Mouse (Mus musculus): ENCODE data around the gene D1Ertd622e. TPM values are rescaled to one million over a fixed set of nuclear protein-coding genes. Genes with fewer than 3 reads are reported as not detected.

The D1Ertd622e gene
- total RNA-seq (2023), result 71.5 to 84.8 TPM (median 78.3 TPM) in 4 replicates

DNA sequence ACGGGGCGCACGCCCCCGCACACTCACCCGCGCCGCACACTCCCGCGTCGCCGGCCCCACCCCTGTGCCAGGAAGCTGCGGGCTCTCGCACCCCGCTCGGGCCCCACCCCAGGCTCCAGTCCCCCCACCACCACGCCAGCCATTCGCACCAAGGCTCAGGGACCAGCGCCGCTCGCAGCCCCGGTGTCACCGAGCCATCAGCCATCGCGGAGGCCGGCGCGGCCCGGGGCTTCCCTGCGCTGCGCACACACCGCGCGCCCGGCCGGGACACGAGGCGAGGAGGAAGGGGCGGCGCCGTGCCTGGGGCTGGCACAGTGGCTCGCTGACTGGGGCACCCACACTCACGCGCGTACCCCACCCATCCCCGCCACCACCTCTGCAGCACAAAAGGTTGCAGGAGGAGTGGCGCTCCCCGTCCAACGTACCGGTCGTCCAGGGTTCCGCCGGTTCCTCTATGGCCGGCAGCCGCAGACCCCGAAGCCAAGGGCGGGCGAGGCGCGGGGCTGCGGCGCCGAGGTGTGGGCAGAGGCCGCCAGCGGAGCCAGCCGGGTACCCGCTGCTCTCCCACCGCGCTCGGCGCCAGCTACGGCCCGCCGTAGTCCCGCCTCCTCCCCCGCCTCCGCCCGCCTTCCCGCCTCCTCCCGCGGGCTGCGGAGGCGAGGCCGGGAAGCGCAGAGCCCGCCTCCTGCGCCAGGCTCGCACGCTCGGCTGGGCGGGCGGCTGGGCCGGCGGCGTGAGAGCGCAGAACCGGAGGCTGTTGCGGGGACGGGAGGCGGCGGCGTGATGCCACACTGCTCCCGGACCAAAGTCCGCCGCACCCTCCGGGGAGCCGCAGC lies at the start of gene D1Ertd622e:
D1Ertd622e (minus strand) TSS at position 669 of the 836 bp plus-strand sequence.

Other genes with a start within 250 kb of the D1Ertd622e start
- 6.6 to 10.9 TPM (median 9.9 TPM) in 4 replicates for gene Gin1, start 108.1 kb upstream of the D1Ertd622e start, total RNA-seq (2023)
- 51.5 to 60.3 TPM (median 57.8 TPM) in 4 replicates for gene Ppip5k2, start 108.3 kb upstream of the D1Ertd622e start, total RNA-seq (2023)

Data from B cell, adult 62 days (primary cell).